Mouse (Mus musculus): ENCODE data around the gene Fkbp1a. TPM values are rescaled to one million over a fixed set of nuclear protein-coding genes. Genes with fewer than 3 reads are reported as not detected.

Fkbp1a gene
- total and polyA plus RNA-seq, 3 experiments: 26.2 to 1,080 (median 304) TPM

- Histone ChIP-seq H3K27me3 (ENCODE audit: control insufficient read depth in 1 of 2, insufficient read depth in 2 of 2, low read length in 2 of 2) (no peaks in the 10 kb centered on the region), H3K9ac (ENCODE audit: control insufficient read depth, low read depth, low read length, poor library complexity, severe bottlenecking) (no peak overlapping the region), H3K36me3 (ENCODE audit: control insufficient read depth in 1 of 2, insufficient read depth in 2 of 2, low read length in 2 of 2) (peaks cover 0 to 26% of the 10 kb centered on the region in 2 experiments; a peak in 2 of 4 replicates), H3K4me3 (ENCODE audit: control insufficient read depth in 1 of 2, insufficient read depth in 1 of 2, low read depth in 2 of 2, low read length in 2 of 2) (no peak overlapping the region), H3K27ac (ENCODE audit: control insufficient read depth, low read depth, low read length) (peak overlapping the region; percentile 40), H3K79me2 (ENCODE audit: control insufficient read depth, insufficient read depth, low read length, poor library complexity) (no peaks in the 10 kb centered on the region), H3K9me3 (replicated peaks; ENCODE audit: insufficient read depth, low read length) (no peaks in the 10 kb centered on the region), H3K4me1 (ENCODE audit: control insufficient read depth in 1 of 2, insufficient read depth in 2 of 2, low read length in 2 of 2) (peaks cover 0 to 39% of the 10 kb centered on the region in 2 experiments; a peak in 3 of 4 replicates)
- TF ChIP-seq MAX (IDR thresholded peaks at IDR 0.05; ENCODE audit: low read length): no peak
- TF ChIP-seq USF1 (IDR thresholded peaks at IDR 0.05; ENCODE audit: low read depth, low read length): no peak
- no peak for TF ChIP-seq ZC3H11A (IDR thresholded peaks at IDR 0.05; ENCODE audit: low read depth, low read length)
- peak; percentile 72; the same call in 1 of the 2 replicates for TF ChIP-seq RCOR1 (IDR thresholded peaks at IDR 0.05; ENCODE audit: low read depth, low read length)
- peak; percentile 80 for TF ChIP-seq JUND (IDR thresholded peaks at IDR 0.05; ENCODE audit: low read depth, low read length)
- no peak for TF ChIP-seq CTCF (IDR thresholded peaks at IDR 0.05 in 2 of 3, conservative IDR thresholded peaks at IDR 0.05 in 1 of 3; ENCODE audit: control insufficient read depth in 1 of 3, insufficient read depth in 1 of 3, low read depth in 2 of 3, low read length in 3 of 3, poor library complexity in 1 of 3, severe bottlenecking in 1 of 3)
- no peak for TF ChIP-seq HCFC1 (IDR thresholded peaks at IDR 0.05; ENCODE audit: low read depth, low read length)
- peak; percentile 56; the same call in 1 of the 2 replicates for TF ChIP-seq SIN3A (IDR thresholded peaks at IDR 0.05; ENCODE audit: low read length)
- TF ChIP-seq ETS1 (IDR thresholded peaks at IDR 0.05; ENCODE audit: low read depth, low read length): peak; percentile 69; the same call in 1 of the 2 replicates
- no peak for TF ChIP-seq GATA1 (IDR thresholded peaks at IDR 0.05; ENCODE audit: low read depth, low read length)
- no peak for TF ChIP-seq TBP (IDR thresholded peaks at IDR 0.05; ENCODE audit: low read depth, low read length)
- peak; percentile 41; the same call in 1 of the 2 replicates for TF ChIP-seq MYB (IDR thresholded peaks at IDR 0.05; ENCODE audit: low read depth, low read length)
- TF ChIP-seq MYC (IDR thresholded peaks at IDR 0.05; ENCODE audit: low read depth, low read length): no peak
- TF ChIP-seq ZNF384 (IDR thresholded peaks at IDR 0.05; ENCODE audit: low read depth, low read length): no peak
- no peak for TF ChIP-seq CHD2 (IDR thresholded peaks at IDR 0.05; ENCODE audit: low read length)
- no peak for TF ChIP-seq MAZ (IDR thresholded peaks at IDR 0.05; ENCODE audit: low read depth, low read length)
- TF ChIP-seq EP300 (IDR thresholded peaks at IDR 0.05; ENCODE audit: low read depth in 1 of 2, low read length in 2 of 2): peak; percentile 60 to 61; a peak in 2 of 4 replicates
- no peak for TF ChIP-seq MXI1 (IDR thresholded peaks at IDR 0.05; ENCODE audit: low read depth, low read length)
- peak; percentile 93 for DNase-seq (ENCODE audit: low read depth, low spot score)
Measured at GRCm38 (mm10) chr2:151536618-151536974, 5.7 kb upstream of the Fkbp1a start.

- peaks cover under 1 to 33% of the 10 kb centered on the region in 2 experiments for H3K4me1 ChIP-seq (ENCODE audit: control insufficient read depth in 1 of 2, insufficient read depth in 2 of 2, low read length in 2 of 2)
- no peak overlapping the region for H3K27ac ChIP-seq (ENCODE audit: control insufficient read depth, low read depth, low read length)
- H3K9me3 ChIP-seq (replicated peaks; ENCODE audit: insufficient read depth, low read length): no peaks in the 10 kb centered on the region
- peaks cover 10% of the 10 kb centered on the region for H3K79me2 ChIP-seq (ENCODE audit: control insufficient read depth, insufficient read depth, low read length, poor library complexity)
- H3K36me3 ChIP-seq (ENCODE audit: control insufficient read depth in 1 of 2, insufficient read depth in 2 of 2, low read length in 2 of 2): peaks cover 0 to 24% of the 10 kb centered on the region in 2 experiments; a peak in 2 of 4 replicates
- no peak overlapping the region for H3K4me3 ChIP-seq (ENCODE audit: control insufficient read depth in 1 of 2, insufficient read depth in 1 of 2, low read depth in 2 of 2, low read length in 2 of 2)
- no peak for DNase-seq (ENCODE audit: low read depth, low spot score)
- no peak overlapping the region for H3K9ac ChIP-seq (ENCODE audit: control insufficient read depth, low read depth, low read length, poor library complexity, severe bottlenecking)
- H3K27me3 ChIP-seq (ENCODE audit: control insufficient read depth in 1 of 2, insufficient read depth in 2 of 2, low read length in 2 of 2): no peaks in the 10 kb centered on the region
- TF ChIP-seq MAZ (IDR thresholded peaks at IDR 0.05; ENCODE audit: low read depth, low read length): no peak
- TF ChIP-seq HCFC1 (IDR thresholded peaks at IDR 0.05; ENCODE audit: low read depth, low read length): no peak
- no peak for TF ChIP-seq CHD1 (IDR thresholded peaks at IDR 0.05; ENCODE audit: low read depth, low read length)
- no peak for TF ChIP-seq SMC3 (IDR thresholded peaks at IDR 0.05; ENCODE audit: low read depth, low read length)
- no peak for TF ChIP-seq ZMIZ1 (IDR thresholded peaks at IDR 0.05; ENCODE audit: low read depth, low read length)
- no peak for TF ChIP-seq USF1 (IDR thresholded peaks at IDR 0.05; ENCODE audit: low read depth, low read length)
- TF ChIP-seq ZNF384 (IDR thresholded peaks at IDR 0.05; ENCODE audit: low read depth, low read length): no peak
- no peak for TF ChIP-seq MAFK (IDR thresholded peaks at IDR 0.05; ENCODE audit: borderline replicate concordance, low read depth, low read length)
- TF ChIP-seq USF2 (IDR thresholded peaks at IDR 0.05; ENCODE audit: borderline replicate concordance in 1 of 2, insufficient read depth in 1 of 2, low read depth in 1 of 2, low read length in 2 of 2): no peak
- no peak for TF ChIP-seq POLR2A (IDR thresholded peaks at IDR 0.05; ENCODE audit: control insufficient read depth in 1 of 2, insufficient read depth in 1 of 2, low read depth in 1 of 2, low read length in 2 of 2, poor library complexity in 1 of 2)
- no peak for TF ChIP-seq MYC (IDR thresholded peaks at IDR 0.05; ENCODE audit: low read depth, low read length)
Measured at GRCm38 (mm10) chr2:151538646-151539045, 3.6 kb upstream of the Fkbp1a start.
